Mouse (Mus musculus): ENCODE results near the gene Nop56. TPM values are rescaled to one million over a fixed set of nuclear protein-coding genes. Genes with fewer than 3 reads are reported as not detected.

The Nop56 gene
- polyA plus RNA-seq, 2 experiments from 2014 or later = 293 to 306 TPM

DNA sequence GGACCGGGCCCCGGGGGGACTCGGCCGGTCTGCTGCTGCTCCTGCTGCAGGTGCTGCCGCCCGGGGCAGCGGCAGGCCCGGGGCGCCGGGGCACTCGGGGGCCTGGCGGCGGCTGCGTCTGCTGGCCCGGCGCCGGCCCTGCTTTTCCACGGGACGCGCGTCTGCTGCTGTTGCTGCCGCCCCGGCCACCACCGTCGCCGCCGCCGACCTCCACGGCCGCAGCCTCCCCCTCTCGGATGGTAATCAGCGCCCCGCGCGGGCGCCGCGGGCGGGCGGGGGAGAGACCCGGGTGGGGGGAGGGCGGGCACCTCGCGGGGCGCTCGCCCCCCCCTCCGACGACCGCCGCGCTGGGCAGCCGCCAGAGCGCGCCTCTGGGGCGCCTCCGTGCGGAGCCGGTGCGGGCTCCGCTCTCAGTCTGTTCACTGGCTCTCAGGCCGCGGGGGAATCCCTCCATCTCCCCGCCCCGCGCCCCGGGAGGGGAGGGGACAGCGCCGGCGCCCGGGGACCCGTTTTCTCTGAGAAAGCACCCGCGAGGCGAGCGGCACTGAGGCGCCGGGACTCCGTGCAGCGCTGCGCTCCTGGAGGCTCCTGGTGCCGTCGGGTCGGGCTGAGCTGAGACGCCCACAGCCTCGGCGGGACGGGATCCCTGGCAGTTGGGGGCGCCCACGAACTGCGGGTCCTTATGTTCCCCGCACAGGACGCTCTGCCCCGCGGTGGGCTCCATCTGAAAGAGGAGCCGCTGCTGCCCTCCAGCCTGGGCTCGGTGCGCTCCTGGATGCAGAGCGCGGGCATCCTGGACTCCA lies 21.3 kb downstream of the Nop56 start:
- ATAC-seq = no peak

DNA sequence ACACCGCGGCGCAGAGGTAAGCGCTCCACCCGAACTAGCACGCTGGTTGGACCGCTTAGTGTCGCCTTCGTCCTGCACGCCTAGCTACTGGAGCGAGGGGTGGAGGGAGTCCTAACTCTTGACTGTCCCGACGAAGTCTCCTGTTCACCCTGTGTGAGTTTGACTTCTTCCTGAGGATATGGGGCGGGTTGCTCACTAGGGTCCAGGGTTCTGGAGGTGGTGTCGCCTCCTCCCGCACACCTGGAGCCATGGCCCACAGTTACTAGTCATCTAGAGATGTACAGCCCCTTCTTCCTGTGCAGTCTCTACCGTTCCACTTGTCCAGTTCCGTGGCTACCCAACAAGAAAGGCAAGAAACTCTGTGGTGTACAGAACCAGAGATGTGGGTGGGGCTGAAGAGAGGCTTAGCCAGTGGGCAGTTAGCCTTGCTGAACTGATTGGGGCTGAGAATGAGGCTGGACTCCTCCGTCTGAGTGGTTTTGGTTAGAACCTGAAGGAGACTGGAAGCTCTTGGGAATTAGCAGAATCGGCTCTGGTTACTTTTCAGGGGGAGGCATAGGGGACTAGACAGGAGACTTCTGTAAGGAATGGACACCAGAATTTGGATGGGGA lies 22.0 kb downstream of the Nop56 start:
- ATAC-seq = no peak

DNA sequence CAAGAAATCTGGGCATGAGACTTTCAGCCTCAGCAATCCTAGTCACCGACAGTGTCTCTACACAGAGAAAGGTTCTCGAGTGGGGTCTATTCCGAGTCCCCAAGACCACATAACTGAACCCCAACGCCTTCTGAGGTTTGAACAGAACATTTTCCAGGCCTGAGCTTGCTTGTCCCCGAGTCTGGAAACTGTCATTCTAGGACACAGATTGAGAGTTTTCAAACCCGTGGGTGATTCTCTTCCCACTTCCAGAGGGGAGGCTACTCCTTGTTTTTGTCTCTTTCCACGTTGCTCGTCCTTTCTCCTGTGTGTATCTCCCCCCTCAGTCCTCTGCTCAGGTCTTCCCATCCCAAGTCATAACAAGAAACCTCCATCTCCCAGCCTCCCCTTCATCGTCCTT lies 23.4 kb downstream of the Nop56 start:
- no peak for ATAC-seq

DNA sequence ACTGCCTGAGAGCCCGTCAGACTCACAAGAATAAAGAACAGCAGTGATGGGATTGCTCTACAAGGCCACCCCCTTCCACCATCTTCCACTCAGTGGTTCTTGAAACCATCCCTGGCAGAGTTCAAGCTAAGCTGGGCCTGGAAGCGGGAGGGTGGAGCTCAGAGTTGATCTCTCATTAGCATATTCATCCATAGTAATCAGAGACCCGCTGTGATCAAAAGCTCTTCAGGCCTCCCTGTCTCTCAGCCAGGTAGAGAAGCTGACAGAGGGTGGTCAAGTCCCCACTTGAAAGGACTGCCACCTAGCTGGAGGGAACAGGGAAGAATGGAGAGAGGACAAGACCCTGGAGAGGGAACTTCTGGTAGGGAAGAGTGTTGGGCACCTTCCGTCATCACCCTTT lies 28.8 kb downstream of the Nop56 start:
- ATAC-seq = no peak

DNA sequence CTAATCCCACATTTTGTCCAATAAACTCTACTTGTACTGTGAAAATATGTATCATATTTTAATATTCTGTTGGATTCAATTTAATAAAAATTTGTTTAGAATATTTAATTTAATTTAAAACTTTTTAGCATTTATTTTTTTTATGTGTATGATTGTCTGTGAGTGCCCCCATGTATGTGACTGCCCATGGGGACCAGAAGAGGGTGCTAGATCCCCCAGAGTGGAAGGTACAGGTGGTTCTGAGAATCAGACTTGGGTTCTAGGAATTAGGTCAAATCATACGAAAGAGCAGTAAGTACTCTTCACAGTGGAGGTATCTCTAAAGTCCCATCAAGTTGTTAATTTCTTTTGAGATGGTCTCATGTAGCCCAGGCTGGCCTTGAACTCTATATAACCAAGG lies 52.8 kb downstream of the Nop56 start:
- no peak for ATAC-seq

Other genes starting within 250 kb of the Nop56 start
- gene Tgm6, start 162.0 kb upstream of the Nop56 start, polyA plus RNA-seq (2017; shearing (Covaris generic)) = not detected
- 100 to 1,000 TPM; 354 to 438 TPM for gene Snrpb, start 95.0 kb upstream of the Nop56 start, polyA plus RNA-seq (2017; shearing (Covaris generic))
- under 1 TPM in 1 of 2 experiments, not detected in 1; 0.12 TPM for gene Tmc2, start 79.2 kb upstream of the Nop56 start, polyA plus RNA-seq (2017; shearing (Covaris generic))
- gene Idh3b, start 10.1 kb downstream of the Nop56 start, polyA plus RNA-seq (2017; shearing (Covaris generic)) = 100 to 1,000 TPM; 132 to 167 TPM
- not detected for gene Ebf4, start 20.7 kb downstream of the Nop56 start, polyA plus RNA-seq (2017; shearing (Covaris generic))
- 1 to 10 TPM in 1 of 2 experiments, under 1 TPM in 1; 0.24 to 1.2 TPM for gene Cpxm1, start 123.1 kb downstream of the Nop56 start, polyA plus RNA-seq (2017; shearing (Covaris generic))
- gene Gm28372, start 130.8 kb downstream of the Nop56 start, polyA plus RNA-seq (2017; shearing (Covaris generic)) = not detected
- gene 1700020A23Rik, start 130.8 kb downstream of the Nop56 start, polyA plus RNA-seq (2017; shearing (Covaris generic)) = not detected
- gene Tmem239, start 132.0 kb downstream of the Nop56 start, polyA plus RNA-seq (2017; shearing (Covaris generic)) = not detected
- 100 to 1,000 TPM; 132 to 174 TPM for gene Vps16, start 149.9 kb downstream of the Nop56 start, polyA plus RNA-seq (2017; shearing (Covaris generic))
- 10 to 100 TPM; 11.6 to 18.4 TPM for gene Pced1a, start 150.3 kb downstream of the Nop56 start, polyA plus RNA-seq (2017; shearing (Covaris generic))
- 10 to 100 TPM; 58.1 to 69.6 TPM for gene Ptpra, start 175.8 kb downstream of the Nop56 start, polyA plus RNA-seq (2017; shearing (Covaris generic))

Data from activated CD4-positive, CD25-positive, alpha-beta regulatory T cell, adult 4 months (primary cell).